Mouse (Mus musculus): ENCODE data around the gene Ms4a13. TPM values are rescaled to one million over a fixed set of nuclear protein-coding genes. Genes with fewer than 3 reads are reported as not detected.
A peak's percentile ranks its signal among the peaks of the same experiment; 100 is the strongest.
"Not testable (repeated sequence)": the region's sequence is repeated elsewhere in the genome, so short reads cannot be mapped to it uniquely, and the experiment has no call there.

Ms4a13 gene
- polyA plus RNA-seq, 1 experiment from 2014 or later, result not detected

- no peak overlapping the region for H3K9ac ChIP-seq
- 72% methylated on average over 4 of the region's 4 CpGs for WGBS
- no peaks in the 10 kb centered on the region for H3K27me3 ChIP-seq
- no peaks in the 10 kb centered on the region for H3K36me3 ChIP-seq
- ATAC-seq (ENCODE audit: insufficient number of reproducible peaks, low FRiP score, low TSS enrichment, low read depth), result no peak
- H3K4me1 ChIP-seq, result no peaks in the 10 kb centered on the region
- no peak overlapping the region for H3K4me3 ChIP-seq (replicated peaks)
- no peaks in the 10 kb centered on the region for H3K9me3 ChIP-seq (replicated peaks)
- no peak overlapping the region for H3K4me2 ChIP-seq (replicated peaks)
- no peak overlapping the region for H3K27ac ChIP-seq (replicated peaks)
Observed at GRCm38 (mm10) chr19:11135336-11135735, 61.2 kb downstream of the Ms4a13 start.

- WGBS, result 85% methylated on average over 2 of the region's 2 CpGs
- no peak overlapping the region for H3K4me2 ChIP-seq (replicated peaks)
- H3K4me1 ChIP-seq, result no peaks in the 10 kb centered on the region
- H3K9ac ChIP-seq, result no peak overlapping the region
- no peak overlapping the region for H3K4me3 ChIP-seq (replicated peaks)
- ATAC-seq (ENCODE audit: insufficient number of reproducible peaks, low FRiP score, low TSS enrichment, low read depth), result no peak
- no peaks in the 10 kb centered on the region for H3K36me3 ChIP-seq
- H3K27me3 ChIP-seq, result no peaks in the 10 kb centered on the region
- no peak overlapping the region for H3K27ac ChIP-seq (replicated peaks)
- H3K9me3 ChIP-seq (replicated peaks), result no peaks in the 10 kb centered on the region
Observed at GRCm38 (mm10) chr19:11134852-11135251, 61.7 kb downstream of the Ms4a13 start.

- H3K4me1 ChIP-seq; H3K36me3 ChIP-seq; H3K27me3 ChIP-seq; ATAC-seq (ENCODE audit: insufficient number of reproducible peaks, low FRiP score, low TSS enrichment, low read depth); H3K4me2 ChIP-seq (replicated peaks); H3K9me3 ChIP-seq (replicated peaks); H3K9ac ChIP-seq; H3K27ac ChIP-seq (replicated peaks); H3K4me3 ChIP-seq (replicated peaks): not testable (repeated sequence)
- 86% methylated on average over 8 of the region's 8 CpGs for WGBS
Observed at GRCm38 (mm10) chr19:11130776-11131175, 65.8 kb downstream of the Ms4a13 start, which contains the start of gene 1700017D01Rik. 1700017D01Rik (minus strand) TSS chr19:11130876.

- no peak for ATAC-seq (ENCODE audit: insufficient number of reproducible peaks, low FRiP score, low TSS enrichment, low read depth)
- no peak overlapping the region for H3K4me2 ChIP-seq (replicated peaks)
- H3K9ac ChIP-seq, result no peak overlapping the region
- no peak overlapping the region for H3K27ac ChIP-seq (replicated peaks)
- H3K4me3 ChIP-seq (replicated peaks), result no peak overlapping the region
- 90% methylated on average over 1 of the region's 1 CpGs for WGBS
- no peaks in the 10 kb centered on the region for H3K36me3 ChIP-seq
- no peaks in the 10 kb centered on the region for H3K27me3 ChIP-seq
- no peaks in the 10 kb centered on the region; the same call in 1 of the 2 replicates for H3K9me3 ChIP-seq (replicated peaks)
- no peaks in the 10 kb centered on the region for H3K4me1 ChIP-seq
Observed at GRCm38 (mm10) chr19:11129702-11130101, 66.8 kb downstream of the Ms4a13 start.

- Histone ChIP-seq H3K4me2 (replicated peaks) (peak overlapping the region; percentile 46), H3K4me3 (replicated peaks) (peak overlapping the region; percentile 41)
- not testable (repeated sequence) for H3K27me3 ChIP-seq; H3K4me1 ChIP-seq; H3K9me3 ChIP-seq (replicated peaks); H3K36me3 ChIP-seq; H3K27ac ChIP-seq (replicated peaks); H3K9ac ChIP-seq
- ATAC-seq (ENCODE audit: insufficient number of reproducible peaks, low FRiP score, low TSS enrichment, low read depth), result peak; percentile 96
- WGBS, result under 1% methylated on average over 18 of the region's 38 CpGs
Observed at GRCm38 (mm10) chr19:11121016-11121420, 75.5 kb downstream of the Ms4a13 start.

Other genes with a start within 250 kb of the Ms4a13 start
- 26.3 and 27.3 TPM in 2 replicates for gene Ccdc86, start 247.5 kb downstream of the Ms4a13 start, polyA plus RNA-seq (2015; fragmentation: Nextera tagmentation; extraction: Ambion mirVana)
- 0.32 and 1.1 TPM in 2 replicates for gene Ms4a10, start 222.1 kb downstream of the Ms4a13 start, polyA plus RNA-seq (2015; fragmentation: Nextera tagmentation; extraction: Ambion mirVana)
- gene Ms4a15, start 203.5 kb downstream of the Ms4a13 start, polyA plus RNA-seq (2015; fragmentation: Nextera tagmentation; extraction: Ambion mirVana), result not detected in 2 replicates
- not detected in 2 replicates for gene Ms4a18, start 178.7 kb downstream of the Ms4a13 start, polyA plus RNA-seq (2015; fragmentation: Nextera tagmentation; extraction: Ambion mirVana)
- gene Ms4a8a, start 115.6 kb downstream of the Ms4a13 start, polyA plus RNA-seq (2015; fragmentation: Nextera tagmentation; extraction: Ambion mirVana), result not detected in 2 replicates
- not detected in 2 replicates for gene 1700017D01Rik, start 65.9 kb downstream of the Ms4a13 start, polyA plus RNA-seq (2015; fragmentation: Nextera tagmentation; extraction: Ambion mirVana)
- not detected in 2 replicates for gene 1700025F22Rik, start 31.4 kb downstream of the Ms4a13 start, polyA plus RNA-seq (2015; fragmentation: Nextera tagmentation; extraction: Ambion mirVana)
- gene Ms4a12, start 35.7 kb upstream of the Ms4a13 start, polyA plus RNA-seq (2015; fragmentation: Nextera tagmentation; extraction: Ambion mirVana), result not detected in 2 replicates
- not detected in 2 replicates for gene Ms4a1, start 69.5 kb upstream of the Ms4a13 start, polyA plus RNA-seq (2015; fragmentation: Nextera tagmentation; extraction: Ambion mirVana)
- not detected in 2 replicates for gene Ms4a5, start 87.1 kb upstream of the Ms4a13 start, polyA plus RNA-seq (2015; fragmentation: Nextera tagmentation; extraction: Ambion mirVana)
- 0.08 and 0.17 TPM in 2 replicates for gene Ms4a14, start 117.7 kb upstream of the Ms4a13 start, polyA plus RNA-seq (2015; fragmentation: Nextera tagmentation; extraction: Ambion mirVana)
- gene Ms4a7, start 139.4 kb upstream of the Ms4a13 start, polyA plus RNA-seq (2015; fragmentation: Nextera tagmentation; extraction: Ambion mirVana), result 11.1 and 11.2 TPM in 2 replicates
- 10.3 and 13.0 TPM in 2 replicates for gene Ms4a4a, start 178.8 kb upstream of the Ms4a13 start, polyA plus RNA-seq (2015; fragmentation: Nextera tagmentation; extraction: Ambion mirVana)
- gene Ms4a4c, start 208.0 kb upstream of the Ms4a13 start, polyA plus RNA-seq (2015; fragmentation: Nextera tagmentation; extraction: Ambion mirVana), result 1.1 and 1.8 TPM in 2 replicates
- gene Ms4a4b, start 246.8 kb upstream of the Ms4a13 start, polyA plus RNA-seq (2015; fragmentation: Nextera tagmentation; extraction: Ambion mirVana), result not detected in 2 replicates

Measured in embryonic facial prominence, embryonic 15.5 days (tissue).